Mouse (Mus musculus) gastrocnemius, adult 2 months (tissue): ENCODE results near the gene Ttc7. TPM values are rescaled to one million over a fixed set of nuclear protein-coding genes. Genes with fewer than 3 reads are reported as not detected.

Experiments used
- DNase-seq: peaks from one replicate; pipeline ENCODE4 v3.0.0; 2022
- H3K27ac ChIP-seq: fragments of 200-600 bp; 2 replicates; pipeline ENCODE4 v1.8.1; 2022; ENCODE audit warnings: mild to moderate bottlenecking
- H3K4me3 ChIP-seq: fragments of 200-600 bp; 2 replicates; pipeline ENCODE4 v1.8.1; 2022; ENCODE audit warnings: mild to moderate bottlenecking, moderate library complexity
- CTCF ChIP-seq: fragments of 200-600 bp; IDR thresholded peaks from 2 replicates; pipeline ENCODE4 v1.8.1; 2022; ENCODE audit warnings: antibody characterized with exemption, mild to moderate bottlenecking, moderate library complexity
- intact Hi-C: fragments of 180-260 bp; cut with DNase I; formaldehyde crosslinking; loops from one replicate; pipeline ENCODE4 v1.15.1; 2025
- total RNA-seq, 2 experiments: library from RNA; stranded (reverse); gene quantifications; 2 replicates each; pipeline ENCODE4 v1.2.3; 2021

Ttc7 gene
- total RNA-seq, 2 experiments from 2014 or later: 8.9 to 15.9 TPM

DNA sequence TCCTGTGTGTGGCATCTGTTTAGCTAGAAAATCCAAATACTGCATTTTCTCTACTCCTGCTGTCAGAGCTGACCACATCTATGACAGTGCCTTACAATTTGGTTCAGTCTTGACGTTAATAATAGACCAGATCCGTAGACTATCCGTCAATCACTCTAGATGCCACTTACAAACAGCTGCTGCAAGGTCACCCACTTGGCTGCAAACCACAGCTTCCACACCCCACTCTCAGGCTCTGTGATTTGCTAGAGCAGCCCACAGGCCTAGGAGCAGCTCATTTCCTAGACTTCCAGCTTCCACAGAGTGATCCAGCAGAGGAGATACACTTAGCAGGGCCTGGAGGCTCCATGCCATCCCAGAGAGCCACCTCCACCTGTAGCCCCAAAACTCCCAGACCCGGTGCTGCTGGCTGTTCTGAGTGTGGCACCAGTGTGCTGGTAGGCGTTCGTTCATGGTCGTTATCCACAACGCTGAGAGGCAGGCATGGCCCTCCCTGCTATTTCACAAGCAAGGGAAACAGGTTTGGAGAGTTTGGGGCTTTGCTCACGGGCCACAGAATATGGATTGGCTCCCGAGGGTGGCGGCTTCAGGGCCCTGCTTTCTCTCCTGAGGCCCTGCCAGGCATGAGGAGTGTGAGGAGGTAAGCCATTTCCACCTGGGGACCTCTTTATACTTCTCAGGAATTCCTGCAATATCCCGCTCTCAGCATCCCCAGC lies 26.5 kb downstream of the Ttc7 start:
- intact Hi-C loops: no loop called here
- Histone ChIP-seq H3K4me3 (peak overlapping the region; percentile 2), H3K27ac (peak overlapping the region; percentile 77)
- DNase-seq: peak; percentile 69
- no peak for TF ChIP-seq CTCF

DNA sequence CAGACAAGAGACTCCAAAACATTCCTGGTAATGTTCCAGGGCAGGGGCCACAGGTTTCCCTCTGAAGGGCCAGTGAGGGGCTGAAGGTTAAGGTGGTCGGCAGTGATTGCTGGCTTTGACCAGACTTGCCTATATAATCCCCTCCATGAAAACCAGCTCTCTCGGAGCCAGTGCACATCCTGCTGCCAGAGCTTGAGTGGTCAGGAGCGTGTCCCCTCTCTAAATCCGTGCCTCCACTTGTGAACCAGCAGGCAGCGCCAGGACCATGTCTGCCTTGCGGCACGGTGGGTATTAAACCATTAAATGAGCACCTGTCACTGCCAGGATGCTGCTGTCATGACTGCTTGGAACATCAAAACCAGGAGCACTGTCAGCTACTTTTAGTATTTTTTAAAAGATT lies 27.8 kb downstream of the Ttc7 start:
- Histone ChIP-seq H3K27ac (no peak overlapping the region; the same call in 1 of the 2 replicates), H3K4me3 (no peak overlapping the region)
- DNase-seq: no peak
- intact Hi-C loops: loop anchor here (10.0 kb wide), 1 partner anchor 354 kb away; no protein-coding TSS in a partner anchor
- TF ChIP-seq CTCF: no peak

DNA sequence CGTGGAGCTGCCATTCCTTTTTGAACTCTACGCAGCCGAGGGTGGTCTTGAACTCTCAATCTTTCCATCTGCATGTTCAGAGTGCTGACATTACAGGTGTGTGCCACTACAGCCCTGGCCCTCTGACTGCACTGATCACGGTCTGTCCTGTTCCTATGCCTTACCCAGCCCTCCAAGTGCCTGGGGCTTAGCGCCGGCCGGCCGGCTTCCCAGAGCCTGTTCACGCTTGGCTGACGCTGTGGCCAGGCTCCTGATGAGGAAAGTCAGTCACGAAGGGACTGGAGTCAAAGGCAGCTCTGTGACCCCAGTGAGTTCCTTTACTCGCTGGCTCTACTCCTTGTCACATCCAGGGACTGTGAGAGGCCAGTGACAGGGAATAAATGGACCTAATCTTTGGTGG lies 29.7 kb downstream of the Ttc7 start:
- intact Hi-C loops: loop anchor here (10.0 kb wide), 1 partner anchor 352 kb away; no protein-coding TSS in a partner anchor
- TF ChIP-seq CTCF: no peak
- no peak for DNase-seq
- Histone ChIP-seq H3K4me3 (no peak overlapping the region), H3K27ac (peak overlapping the region; percentile 88)

- DNase-seq: no peak
- H3K27ac ChIP-seq: peak overlapping the region; percentile 88
- peak overlapping the region; percentile 45 for H3K4me3 ChIP-seq
- no peak for TF ChIP-seq CTCF
- intact Hi-C loops: loop anchor here (10.0 kb wide), 1 partner anchor 352 kb away; no protein-coding TSS in a partner anchor
These were observed 30.5 kb downstream of the Ttc7 start for GRCm38 (mm10) chr17:87312924-87313870.

- Histone ChIP-seq H3K4me3 (no peak overlapping the region), H3K27ac (peak overlapping the region; percentile 88)
- intact Hi-C loops: loop anchor here (2.0 to 10.0 kb wide), 3 partner anchors 133 to 351 kb away; partner anchors contain the start of gene Calm2
- DNase-seq: no peak
- no peak for TF ChIP-seq CTCF
These were observed 31.4 kb downstream of the Ttc7 start for GRCm38 (mm10) chr17:87314121-87314520.

DNA sequence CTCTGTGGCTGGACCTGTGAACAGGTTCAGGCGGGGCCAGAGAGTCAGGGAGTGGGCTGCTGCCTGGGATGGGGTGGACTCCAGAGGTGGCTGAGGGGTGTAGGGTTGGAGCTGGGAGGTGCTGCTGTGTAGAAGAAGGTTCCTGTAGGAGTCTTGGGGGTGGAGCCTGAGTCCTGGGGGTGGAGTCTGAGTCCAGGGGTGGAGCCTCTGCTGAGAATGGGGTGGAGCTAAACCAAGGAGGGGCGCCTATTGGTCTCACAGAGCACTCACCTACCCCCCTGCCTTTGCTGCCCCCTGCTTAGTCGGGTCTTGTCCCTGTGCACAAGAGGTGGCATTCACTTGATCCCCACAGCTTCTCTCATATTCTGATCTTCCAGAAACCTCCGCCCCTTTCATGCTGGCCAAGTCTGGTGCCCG lies 31.9 kb downstream of the Ttc7 start:
- intact Hi-C loops: loop anchor here (2.0 to 10.0 kb wide), 3 partner anchors 132 to 350 kb away; partner anchors contain the start of gene Calm2
- TF ChIP-seq CTCF: no peak
- peak overlapping the region; percentile 88 for H3K27ac ChIP-seq
- H3K4me3 ChIP-seq: peak overlapping the region; percentile 66
- peak; percentile 79 for DNase-seq

- Histone ChIP-seq H3K27ac (peak overlapping the region; percentile 88), H3K4me3 (peak overlapping the region; percentile 66)
- TF ChIP-seq CTCF: peak; percentile 100
- DNase-seq: peak; percentile 95
- intact Hi-C loops: loop anchor here (1.0 to 10.0 kb wide), 4 partner anchors 132 to 350 kb away; partner anchors contain the start of gene Calm2
These were observed 32.4 kb downstream of the Ttc7 start for GRCm38 (mm10) chr17:87315021-87315531.

DNA sequence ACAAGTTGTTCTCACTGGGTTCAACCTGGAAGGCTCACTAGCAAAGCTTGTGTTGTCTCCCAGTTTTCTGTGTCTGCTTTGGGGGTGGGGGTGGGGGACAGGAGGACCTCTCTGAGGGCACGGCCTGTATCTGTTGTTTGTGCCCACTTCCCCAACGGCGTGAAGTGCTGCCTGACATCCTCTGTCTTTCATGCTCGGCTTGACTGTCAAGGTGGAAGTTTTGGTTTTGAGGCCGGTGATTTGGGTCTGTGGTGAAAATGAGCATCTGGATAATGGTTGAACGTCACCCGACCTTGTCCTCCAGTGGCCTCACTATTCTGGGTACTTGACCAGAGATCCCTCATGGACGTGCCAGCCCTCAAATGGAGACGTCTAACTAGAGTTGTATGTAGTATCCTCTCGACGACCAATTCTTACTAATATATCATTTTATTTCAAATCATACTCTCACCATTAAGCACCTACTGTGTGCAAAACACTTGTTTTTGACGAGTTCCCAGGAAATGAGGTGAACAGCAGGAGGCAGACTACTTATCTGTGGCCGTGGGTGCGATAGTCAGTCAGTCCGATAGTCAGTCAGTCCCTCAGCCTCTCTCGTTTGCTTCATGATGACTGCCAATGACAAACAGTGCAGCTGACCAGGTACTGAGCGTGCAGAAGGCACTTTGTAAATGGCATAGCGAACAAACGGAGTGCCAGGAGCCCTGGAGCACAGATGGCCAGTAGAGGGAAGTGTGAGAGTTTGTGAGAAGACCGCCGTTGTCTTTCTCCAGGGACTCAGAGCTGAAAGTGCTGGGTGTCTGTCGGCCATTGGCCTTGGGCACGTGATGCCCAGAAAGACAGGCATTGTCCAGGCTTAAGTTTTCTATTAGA lies 33.4 kb downstream of the Ttc7 start:
- Histone ChIP-seq H3K27ac (peak overlapping the region; percentile 88), H3K4me3 (no peak overlapping the region)
- peak; percentile 50 for DNase-seq
- intact Hi-C loops: loop anchor here (1.0 to 10.0 kb wide), 6 partner anchors 29 to 349 kb away; partner anchors contain the start of gene Calm2
- peak; percentile 34; the same call in 1 of the 2 replicates for TF ChIP-seq CTCF

GRCm38 (mm10) chr17:87317271-87317670 lies 34.6 kb downstream of the Ttc7 start:
- TF ChIP-seq CTCF: no peak
- DNase-seq: peak; percentile 57
- intact Hi-C loops: loop anchor here (2.0 to 10.0 kb wide), 2 partner anchors 28 to 348 kb away; no protein-coding TSS in a partner anchor
- Histone ChIP-seq H3K27ac (peak overlapping the region; percentile 88), H3K4me3 (peak overlapping the region; percentile 15; the same call in 1 of the 2 replicates)

DNA sequence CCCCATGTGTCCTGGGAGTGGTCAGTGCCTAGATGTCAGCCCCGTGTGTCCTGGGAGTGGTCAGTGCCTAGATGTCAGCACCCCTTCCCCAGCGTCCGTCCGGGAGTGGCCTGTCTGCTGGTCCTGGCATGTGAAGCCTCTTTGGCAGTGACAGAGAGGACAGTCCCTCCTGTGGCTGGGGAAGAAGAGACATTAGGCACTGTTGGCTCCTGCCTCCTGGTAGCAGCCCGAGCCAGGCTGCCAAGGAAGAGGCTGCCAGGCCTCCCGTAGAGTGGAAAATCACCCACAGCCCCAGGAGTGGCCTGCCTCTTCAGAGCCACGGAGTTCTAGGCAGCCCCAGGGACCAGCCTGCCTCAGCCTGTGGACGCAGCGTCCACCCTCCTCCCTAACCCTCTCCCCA lies 35.3 kb downstream of the Ttc7 start:
- peak; percentile 14; the same call in 1 of the 2 replicates for TF ChIP-seq CTCF
- intact Hi-C loops: loop anchor here (2.0 to 10.0 kb wide), 2 partner anchors 27 to 347 kb away; no protein-coding TSS in a partner anchor
- H3K27ac ChIP-seq: peak overlapping the region; percentile 88
- peak; percentile 83 for DNase-seq
- peak overlapping the region; percentile 15 for H3K4me3 ChIP-seq

DNA sequence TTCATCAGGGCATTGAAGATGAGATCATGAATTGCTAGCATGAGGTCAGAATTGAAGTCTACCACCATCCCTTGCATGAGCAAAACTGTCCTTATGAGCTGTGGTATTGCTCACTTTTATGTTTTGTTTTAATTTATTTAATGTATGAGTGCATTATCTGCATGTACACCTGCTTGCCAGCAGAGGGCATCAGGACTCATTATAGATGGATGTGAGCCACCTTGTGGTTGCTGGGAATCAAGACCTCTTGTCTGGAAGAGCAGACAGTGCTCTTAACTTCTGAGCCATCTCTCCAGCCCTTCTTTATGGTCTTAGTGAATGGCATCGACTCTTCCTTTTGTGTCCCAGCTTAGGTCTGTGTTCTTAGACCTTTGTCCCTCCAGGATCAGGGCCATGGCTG lies 39.0 kb downstream of the Ttc7 start:
- Histone ChIP-seq H3K27ac (no peak overlapping the region), H3K4me3 (no peak overlapping the region)
- no peak for DNase-seq
- intact Hi-C loops: no loop called here
- peak; percentile 51 for TF ChIP-seq CTCF
